Mouse (Mus musculus) MEL (cell line): ENCODE measurements around the gene Reep6. TPM values are rescaled to one million over a fixed set of nuclear protein-coding genes. Genes with fewer than 3 reads are reported as not detected.

Experiments
- DNase-seq: peaks from one replicate; pipeline ENCODE4 v3.0.0; 2011; ENCODE audit warnings: low read depth, low spot score
- H3K27ac ChIP-seq: 2 replicates; pipeline ENCODE4 v1.5.1; 2012; ENCODE audit warnings: low read depth, mild to moderate bottlenecking, control low read depth, low read length, moderate library complexity; ENCODE audit not compliant: control insufficient read depth
- H3K27me3 ChIP-seq, 2 experiments: fragments of 150-350 bp in 1 of 2; sonication (generic) in 1 of 2; 2 replicates each; pipeline ENCODE4 v1.6.1; 2012; ENCODE audit warnings: low read length in 2 of 2, mild to moderate bottlenecking in 2 of 2, improper control_type of control experiment in 1 of 2, moderate library complexity in 1 of 2; ENCODE audit not compliant: insufficient read depth in 2 of 2, control insufficient read depth in 1 of 2
- H3K36me3 ChIP-seq, 2 experiments: 2 replicates each; pipeline ENCODE4 v1.6.1; 2012 to 2014; ENCODE audit warnings: low read length in 2 of 2, improper control_type of control experiment in 1 of 2, inconsistent platforms in 1 of 2, mild to moderate bottlenecking in 1 of 2; ENCODE audit not compliant: insufficient read depth in 2 of 2, control insufficient read depth in 1 of 2
- H3K4me1 ChIP-seq, 2 experiments: fragments of 150-350 bp in 1 of 2; sonication (generic) in 1 of 2; 2 replicates each; pipeline ENCODE4 v1.6.1; 2012; ENCODE audit warnings: low read length in 2 of 2, improper control_type of control experiment in 1 of 2, mild to moderate bottlenecking in 1 of 2; ENCODE audit not compliant: insufficient read depth in 2 of 2, control insufficient read depth in 1 of 2
- H3K4me3 ChIP-seq, 2 experiments: fragments of 150-350 bp in 1 of 2; sonication (generic) in 1 of 2; 2 replicates each; pipeline ENCODE4 v1.5.1; 2012; ENCODE audit warnings: low read depth in 2 of 2, low read length in 2 of 2, mild to moderate bottlenecking in 2 of 2, moderate library complexity in 2 of 2, control low read depth in 1 of 2, improper control_type of control experiment in 1 of 2; ENCODE audit not compliant: control insufficient read depth in 1 of 2, insufficient read depth in 1 of 2
- H3K79me2 ChIP-seq: 2 replicates; pipeline ENCODE4 v1.6.1; 2012; ENCODE audit warnings: mild to moderate bottlenecking, low read length, moderate library complexity; ENCODE audit not compliant: control insufficient read depth, poor library complexity, insufficient read depth
- H3K9ac ChIP-seq: 2 replicates; pipeline ENCODE4 v1.6.1; 2012; ENCODE audit warnings: low read depth, mild to moderate bottlenecking, control low read depth, low read length, moderate library complexity; ENCODE audit not compliant: control insufficient read depth, poor library complexity, severe bottlenecking
- H3K9me3 ChIP-seq: fragments of 150-350 bp; sonication (generic); replicated peaks from 2 replicates; pipeline ENCODE4 v1.6.1; 2012; ENCODE audit warnings: mild to moderate bottlenecking, low read length, improper control_type of control experiment, moderate library complexity; ENCODE audit not compliant: insufficient read depth
- BHLHE40 ChIP-seq: IDR thresholded peaks from 2 replicates; pipeline ENCODE4 v1.6.1; 2012; ENCODE audit warnings: low read depth, mild to moderate bottlenecking, inconsistent platforms, low read length, improper control_type of control experiment, borderline replicate concordance
- CHD1 ChIP-seq: IDR thresholded peaks from 2 replicates; pipeline ENCODE4 v1.6.1; 2012; ENCODE audit warnings: low read depth, mild to moderate bottlenecking, inconsistent platforms, low read length, improper control_type of control experiment
- CHD2 ChIP-seq: IDR thresholded peaks from 2 replicates; pipeline ENCODE4 v1.6.1; 2011; ENCODE audit warnings: low read length, improper control_type of control experiment
- CTCF ChIP-seq, 3 experiments: IDR thresholded peaks in 2 of 3; conservative IDR thresholded peaks in 1 of 3; 2 replicates each; pipeline ENCODE4 v1.5.1; 2011 to 2012; ENCODE audit warnings: low read length in 3 of 3, low read depth in 2 of 3, mild to moderate bottlenecking in 2 of 3, improper control_type of control experiment in 1 of 3, inconsistent platforms in 1 of 3, mixed read lengths in 1 of 3, moderate library complexity in 1 of 3; ENCODE audit not compliant: control insufficient read depth in 1 of 3, insufficient read depth in 1 of 3, poor library complexity in 1 of 3, severe bottlenecking in 1 of 3
- EP300 ChIP-seq, 2 experiments: IDR thresholded peaks; 2 replicates each; pipeline ENCODE4 v1.6.1; 2011; ENCODE audit warnings: improper control_type of control experiment in 2 of 2, low read length in 2 of 2, low read depth in 1 of 2, mild to moderate bottlenecking in 1 of 2
- ETS1 ChIP-seq: IDR thresholded peaks from 2 replicates; pipeline ENCODE4 v1.6.1; 2012; ENCODE audit warnings: low read depth, mild to moderate bottlenecking, inconsistent platforms, low read length, improper control_type of control experiment, moderate library complexity
- HCFC1 ChIP-seq: IDR thresholded peaks from 2 replicates; pipeline ENCODE4 v1.6.1; 2012; ENCODE audit warnings: low read depth, mild to moderate bottlenecking, inconsistent platforms, low read length, improper control_type of control experiment, moderate library complexity
- KAT2A ChIP-seq: conservative IDR thresholded peaks from 2 replicates; pipeline ENCODE4 v1.6.1; 2012; ENCODE audit warnings: low read depth, low read length, improper control_type of control experiment, inconsistent platforms
- MAX ChIP-seq: IDR thresholded peaks from 2 replicates; pipeline ENCODE4 v1.6.1; 2011; ENCODE audit warnings: low read length, improper control_type of control experiment
- MAZ ChIP-seq: IDR thresholded peaks from 2 replicates; pipeline ENCODE4 v1.6.1; 2012; ENCODE audit warnings: low read depth, mild to moderate bottlenecking, inconsistent platforms, low read length, improper control_type of control experiment
- MEF2A ChIP-seq: IDR thresholded peaks from 2 replicates; pipeline ENCODE4 v1.6.1; 2014; ENCODE audit warnings: low read depth, mild to moderate bottlenecking, inconsistent platforms, low read length, improper control_type of control experiment; ENCODE audit not compliant: poor library complexity, insufficient replicate concordance, severe bottlenecking; ENCODE audit errors: extremely low read depth
- MXI1 ChIP-seq: IDR thresholded peaks from 2 replicates; pipeline ENCODE4 v1.6.1; 2011; ENCODE audit warnings: mild to moderate bottlenecking, low read depth, low read length, improper control_type of control experiment
- MYB ChIP-seq: IDR thresholded peaks from 2 replicates; pipeline ENCODE4 v1.6.1; 2011; ENCODE audit warnings: mild to moderate bottlenecking, low read depth, low read length, improper control_type of control experiment
- MYC ChIP-seq: IDR thresholded peaks from 2 replicates; pipeline ENCODE4 v1.6.1; 2011; ENCODE audit warnings: low read depth, mild to moderate bottlenecking, low read length, improper control_type of control experiment, moderate library complexity
- NRF1 ChIP-seq: IDR thresholded peaks from 2 replicates; pipeline ENCODE4 v1.6.1; 2014; ENCODE audit warnings: low read depth, mild to moderate bottlenecking, inconsistent platforms, low read length, improper control_type of control experiment, moderate library complexity; ENCODE audit not compliant: poor library complexity, insufficient read depth, severe bottlenecking
- POLR2A ChIP-seq, 2 experiments: IDR thresholded peaks; 2 replicates each; pipeline ENCODE4 v1.6.1; 2011 to 2012; ENCODE audit warnings: low read length in 2 of 2, mild to moderate bottlenecking in 2 of 2, control low read depth in 1 of 2, improper control_type of control experiment in 1 of 2, low read depth in 1 of 2, moderate library complexity in 1 of 2; ENCODE audit not compliant: control insufficient read depth in 1 of 2, insufficient read depth in 1 of 2, poor library complexity in 1 of 2
- POLR2AphosphoS2 ChIP-seq: IDR thresholded peaks from 2 replicates; pipeline ENCODE4 v1.6.1; 2011; ENCODE audit warnings: low read length, improper control_type of control experiment
- RCOR1 ChIP-seq: IDR thresholded peaks from 2 replicates; pipeline ENCODE4 v1.6.1; 2012; ENCODE audit warnings: low read depth, mild to moderate bottlenecking, inconsistent platforms, low read length, improper control_type of control experiment
- TAL1 ChIP-seq: IDR thresholded peaks from 2 replicates; pipeline ENCODE4 v1.6.1; 2012; ENCODE audit warnings: mild to moderate bottlenecking, inconsistent platforms, low read length, moderate library complexity, mixed read lengths
- TCF12 ChIP-seq: IDR thresholded peaks from 2 replicates; pipeline ENCODE4 v1.6.1; 2014; ENCODE audit warnings: low read depth, mild to moderate bottlenecking, inconsistent platforms, low read length, improper control_type of control experiment, moderate library complexity
- UBTF ChIP-seq: IDR thresholded peaks from 2 replicates; pipeline ENCODE4 v1.6.1; 2012; ENCODE audit warnings: low read depth, mild to moderate bottlenecking, inconsistent platforms, low read length, improper control_type of control experiment, moderate library complexity, borderline replicate concordance; ENCODE audit not compliant: insufficient read depth
- USF1 ChIP-seq: IDR thresholded peaks from 2 replicates; pipeline ENCODE4 v1.6.1; 2014; ENCODE audit warnings: low read depth, mild to moderate bottlenecking, inconsistent platforms, low read length, improper control_type of control experiment, moderate library complexity
- ZC3H11A ChIP-seq: IDR thresholded peaks from 2 replicates; pipeline ENCODE4 v1.6.1; 2012; ENCODE audit warnings: low read depth, mild to moderate bottlenecking, inconsistent platforms, low read length, improper control_type of control experiment
- ZKSCAN1 ChIP-seq: IDR thresholded peaks from 2 replicates; pipeline ENCODE4 v1.6.1; 2012; ENCODE audit warnings: low read depth, mild to moderate bottlenecking, inconsistent platforms, low read length, improper control_type of control experiment, moderate library complexity
- ZMIZ1 ChIP-seq: IDR thresholded peaks from 2 replicates; pipeline ENCODE4 v1.6.1; 2012; ENCODE audit warnings: low read depth, mild to moderate bottlenecking, inconsistent platforms, low read length, improper control_type of control experiment, moderate library complexity
- polyA plus RNA-seq, 2 experiments: library from polyadenylated mRNA; stranded (reverse) in 1 of 2; unstranded in 1 of 2; fragments of >175 nt in 1 of 2; fragments of >200 nt in 1 of 2; gene quantifications; 2 replicates each; pipeline versions ENCODE4 v1.2.1 to v1.2.4; 2012; ENCODE audit warnings: low replicate concordance in 2 of 2, low read depth in 1 of 2; ENCODE audit not compliant: insufficient read length in 2 of 2, insufficient read depth in 1 of 2, missing spikeins in 1 of 2
- total RNA-seq: library from RNA; depleted of rRNA; stranded (reverse); fragments of 300-350 nt; gene quantifications from 2 replicates; pipeline ENCODE4 v1.2.3, GENCODE M21; 2012

Gene Reep6
- total and polyA plus RNA-seq, 3 experiments = 3.2 to 27.9 TPM; not detected in 1

- peaks cover 0 to 25% of the 10 kb centered on the region in 2 experiments; a peak in 3 of 4 replicates for H3K4me1 ChIP-seq
- H3K36me3 ChIP-seq = peaks cover 0 to 5% of the 10 kb centered on the region in 2 experiments; a peak in 2 of 4 replicates
- H3K79me2 ChIP-seq = peaks cover 39% of the 10 kb centered on the region
- peak; percentile 70 for DNase-seq
- H3K4me3 ChIP-seq = peak overlapping the region; percentile 89 to 90
- TF ChIP-seq MXI1 (peak; percentile 86), HCFC1 (no peak), MAX (peak; percentile 84), MYC (peak; percentile 63; the same call in 1 of the 2 replicates), POLR2AphosphoS2 (no peak), TCF12 (no peak), ETS1 (no peak), CHD2 (no peak), RCOR1 (no peak), KAT2A (no peak), UBTF (no peak), ZC3H11A (no peak), NRF1 (no peak), MAZ (no peak), CTCF (IDR thresholded peaks at IDR 0.05 in 2 of 3, conservative IDR thresholded peaks at IDR 0.05 in 1 of 3; ENCODE audit: control insufficient read depth in 1 of 3, insufficient read depth in 1 of 3, low read depth in 2 of 3, low read length in 3 of 3, poor library complexity in 1 of 3, severe bottlenecking in 1 of 3) (peak in 2 of 3 experiments; percentile 4 to 11; a peak in 2 of 6 replicates), BHLHE40 (peak; percentile 75; the same call in 1 of the 2 replicates), EP300 (IDR thresholded peaks at IDR 0.05; ENCODE audit: low read depth in 1 of 2, low read length in 2 of 2) (no peak), POLR2A (IDR thresholded peaks at IDR 0.05; ENCODE audit: control insufficient read depth in 1 of 2, insufficient read depth in 1 of 2, low read depth in 1 of 2, low read length in 2 of 2, poor library complexity in 1 of 2) (peak; percentile 43 to 58; a peak in 2 of 4 replicates), TAL1 (no peak)
- peak overlapping the region; percentile 64 for H3K27ac ChIP-seq
- peak overlapping the region; percentile 93 for H3K9ac ChIP-seq
- H3K9me3 ChIP-seq = no peaks in the 10 kb centered on the region
- H3K27me3 ChIP-seq = no peaks in the 10 kb centered on the region
Measured at GRCm38 (mm10) chr10:80322811-80323211, 6.9 kb upstream of the Reep6 start.

GRCm38 (mm10) chr10:80323261-80324119, 6.3 kb upstream of the Reep6 start:
- Histone ChIP-seq H3K4me1 (peaks cover 0 to 23% of the 10 kb centered on the region in 2 experiments; a peak in 3 of 4 replicates), H3K9ac (peak overlapping the region; percentile 93), H3K27ac (peak overlapping the region; percentile 64), H3K36me3 (peaks cover 0 to 5% of the 10 kb centered on the region in 2 experiments; a peak in 2 of 4 replicates), H3K79me2 (peaks cover 36% of the 10 kb centered on the region), H3K9me3 (no peaks in the 10 kb centered on the region), H3K4me3 (peak overlapping the region; percentile 89 to 90), H3K27me3 (no peaks in the 10 kb centered on the region)
- peak; percentile 82 for DNase-seq
- no peak for TF ChIP-seq KAT2A
- 0 out of 2 replicates have a peak, but pooled peaks have one; percentile 38 for TF ChIP-seq HCFC1
- TF ChIP-seq MAX = no peak
- 0 out of 2 replicates have a peak, but pooled peaks have one; percentile 19 for TF ChIP-seq MYC
- no peak for TF ChIP-seq EP300 (IDR thresholded peaks at IDR 0.05; ENCODE audit: low read depth in 1 of 2, low read length in 2 of 2)
- no peak for TF ChIP-seq UBTF
- 0 out of 2 replicates have a peak, but pooled peaks have one; percentile 11 for TF ChIP-seq TCF12
- TF ChIP-seq CHD1 = 0 out of 2 replicates have a peak, but pooled peaks have one; percentile 45
- no peak for TF ChIP-seq MEF2A
- no peak for TF ChIP-seq ZC3H11A
- TF ChIP-seq USF1 = peak; percentile 58; the same call in 1 of the 2 replicates
- TF ChIP-seq MAZ = 0 out of 2 replicates have a peak, but pooled peaks have one; percentile 62
- TF ChIP-seq ZMIZ1 = 0 out of 2 replicates have a peak, but pooled peaks have one; percentile 31
- TF ChIP-seq RCOR1 = no peak
- TF ChIP-seq BHLHE40 = no peak
- TF ChIP-seq POLR2A (IDR thresholded peaks at IDR 0.05; ENCODE audit: control insufficient read depth in 1 of 2, insufficient read depth in 1 of 2, low read depth in 1 of 2, low read length in 2 of 2, poor library complexity in 1 of 2) = peak; percentile 10 to 67; a peak in 2 of 4 replicates
- TF ChIP-seq ZKSCAN1 = no peak
- no peak for TF ChIP-seq MYB
- TF ChIP-seq CHD2 = no peak
- TF ChIP-seq MXI1 = peak; percentile 26; the same call in 1 of the 2 replicates
